Mouse (Mus musculus) heart, postnatal 0 days (tissue): ENCODE data around the gene Gulp1.

Source experiments
- CTCF ChIP-seq: IDR thresholded peaks from 2 replicates; pipeline ENCODE4 v1.5.1; 2016; ENCODE audit warnings: antibody characterized with exemption, control low read depth, low read depth
- EP300 ChIP-seq: IDR thresholded peaks from 2 replicates; pipeline ENCODE4 v1.6.1; 2016; ENCODE audit warnings: antibody characterized with exemption, low read depth

DNA sequence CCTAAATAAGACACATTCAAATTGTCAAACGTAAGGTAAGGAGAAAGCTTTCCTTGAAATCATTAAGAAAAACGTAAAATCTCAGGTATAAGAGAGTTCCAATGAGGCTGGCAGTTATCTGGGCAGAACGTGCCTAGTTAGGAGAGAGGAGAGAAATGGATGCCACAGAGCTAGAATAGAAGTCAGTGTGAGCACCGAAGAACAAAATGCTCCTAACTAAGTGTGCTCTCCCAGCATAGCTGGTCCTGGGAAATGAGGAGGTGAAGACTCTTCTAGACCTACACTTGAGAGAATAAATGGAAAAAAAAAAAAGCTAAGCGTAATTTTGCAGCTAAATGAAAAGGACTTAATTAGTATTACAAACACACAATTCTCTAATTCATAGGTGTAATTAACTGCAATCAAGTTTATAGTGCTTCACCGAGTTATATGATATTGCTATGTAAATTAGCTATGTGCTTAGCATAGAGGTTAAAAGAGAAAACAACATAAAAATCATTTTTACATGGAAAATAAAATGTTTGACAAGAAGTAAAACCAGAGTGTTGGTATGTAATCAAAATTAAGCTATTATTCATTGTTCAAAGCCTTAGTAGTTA is 94.5 kb downstream of the Gulp1 start:
- no peak for TF ChIP-seq EP300
- TF ChIP-seq CTCF, result no peak
